Mouse (Mus musculus): ENCODE data around the gene Taco1.

DNA sequence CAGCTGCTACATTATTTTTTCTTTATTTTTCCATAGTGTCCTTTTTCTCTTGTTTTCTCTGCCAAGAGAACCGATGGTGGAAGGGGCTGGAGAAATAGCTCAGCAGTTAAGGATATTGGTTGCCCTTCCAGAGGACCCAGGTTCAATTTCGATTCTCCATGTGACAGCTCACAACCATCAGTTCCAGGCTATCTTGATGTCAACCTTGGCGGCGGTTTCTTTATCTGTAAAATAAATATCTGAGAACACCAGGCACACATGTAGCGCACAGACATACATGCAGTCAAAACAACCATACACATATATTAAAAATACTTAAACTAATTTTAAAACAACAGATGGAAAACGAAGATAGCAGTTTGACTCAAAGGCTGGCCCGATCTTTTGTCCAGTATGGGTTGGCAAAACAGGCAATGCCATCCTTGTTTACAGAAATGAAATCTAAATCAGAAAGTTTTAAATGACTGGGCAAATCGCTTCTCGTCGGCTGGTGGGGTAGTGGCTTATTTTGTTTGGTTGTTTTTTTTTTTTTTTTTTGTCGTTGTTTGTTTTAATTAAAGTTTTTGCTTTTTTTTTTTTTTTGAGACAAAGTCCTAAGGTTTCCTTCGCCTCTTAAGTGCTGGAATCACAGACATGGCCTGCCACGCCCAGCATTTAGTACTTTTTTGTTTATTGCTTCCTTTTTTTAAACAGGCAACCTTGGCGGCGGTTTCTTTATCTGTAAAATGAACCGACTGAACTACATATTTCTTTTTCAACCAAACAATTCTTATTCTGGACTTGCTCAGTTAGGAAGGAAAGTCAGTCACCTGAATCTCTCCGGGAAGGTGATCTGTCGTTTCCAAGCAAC lies 563 bp upstream of the Taco1 start:
- TF ChIP-seq POLR2A (IDR thresholded peaks at IDR 0.05; ENCODE audit: borderline replicate concordance, control insufficient read depth, low read depth, low read length) (no peak), CTCF (IDR thresholded peaks at IDR 0.05; ENCODE audit: control insufficient read depth, insufficient read depth, low read length) (no peak)
